Mouse (Mus musculus): Measurements from ENCODE around the gene Zfp286. TPM values are rescaled to one million over a fixed set of nuclear protein-coding genes. Genes with fewer than 3 reads are reported as not detected.
A peak's percentile ranks its signal among the peaks of the same experiment; 100 is the strongest.

Zfp286 gene
- polyA plus RNA-seq, 1 experiment from 2014 or later: 34.9 TPM

DNA sequence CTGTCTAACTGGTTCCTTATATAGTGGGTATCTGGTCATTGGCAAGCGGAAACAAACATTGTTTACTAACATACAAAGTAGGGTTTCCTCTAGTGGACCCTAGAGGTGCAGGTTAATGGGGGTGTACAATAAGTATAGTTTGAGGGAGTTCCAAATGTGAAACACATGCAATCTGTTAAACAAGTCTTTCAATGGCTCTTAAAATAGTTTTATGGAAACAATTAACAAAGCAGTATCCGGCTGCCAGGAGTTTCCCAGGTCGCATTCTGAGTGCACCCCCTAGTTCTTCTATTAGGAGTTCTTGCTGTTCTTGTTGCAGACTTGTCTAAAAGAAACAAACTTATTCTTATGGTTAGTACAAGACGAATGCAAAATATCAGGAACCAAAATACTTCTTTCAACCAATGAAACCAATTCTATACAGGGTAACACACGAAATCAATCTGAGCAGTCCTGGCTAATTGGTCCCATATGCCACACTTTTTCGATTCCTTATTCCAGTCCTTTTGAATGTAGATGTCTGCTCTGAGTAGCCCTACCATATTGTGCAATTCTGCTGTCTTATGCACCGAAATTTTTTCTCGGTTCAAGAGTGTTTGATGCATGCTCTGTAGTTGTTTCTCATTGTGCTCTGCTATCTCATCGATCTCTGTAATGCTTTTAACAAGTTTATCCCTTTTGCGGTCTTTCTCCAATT lies 46.9 kb downstream of the Zfp286 start:
- ATAC-seq: no peak
- Histone ChIP-seq H3K4me2 (no peak overlapping the region), H3K27me3 (0 out of 2 replicates have a peak, but pooled peaks cover 3% of the 10 kb centered on the region), H3K9ac (no peak overlapping the region), H3K4me1 (peaks cover 7% of the 10 kb centered on the region; the same call in 1 of the 2 replicates), H3K9me3 (replicated peaks) (no peaks in the 10 kb centered on the region), H3K36me3 (ENCODE audit: poor library complexity, severe bottlenecking) (no peaks in the 10 kb centered on the region), H3K27ac (no peak overlapping the region), H3K4me3 (no peak overlapping the region)
- 83% methylated on average over 10 of the region's 10 CpGs for WGBS

DNA sequence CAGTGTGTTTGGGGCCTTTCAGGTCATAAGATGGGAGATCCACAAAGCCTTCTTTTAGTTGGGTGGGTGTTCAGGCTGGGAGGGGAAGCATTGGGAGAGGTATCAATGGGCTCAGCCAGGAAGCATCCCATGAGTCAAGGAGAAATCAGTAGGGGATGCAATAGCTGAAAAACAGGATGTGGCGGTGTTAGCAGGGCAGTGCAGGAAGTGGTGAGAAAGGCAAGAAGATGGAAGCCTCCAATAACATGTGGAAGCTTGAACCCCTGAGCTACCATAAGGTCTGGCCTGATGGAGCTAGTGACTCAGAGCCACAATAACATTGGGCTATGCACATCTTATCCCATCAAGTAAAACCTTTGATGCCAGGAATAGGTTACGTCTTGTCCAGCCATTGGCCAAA lies 48.1 kb downstream of the Zfp286 start:
- Histone ChIP-seq H3K27ac (no peak overlapping the region), H3K36me3 (ENCODE audit: poor library complexity, severe bottlenecking) (no peaks in the 10 kb centered on the region), H3K9me3 (replicated peaks) (no peaks in the 10 kb centered on the region), H3K9ac (no peak overlapping the region), H3K4me2 (no peak overlapping the region), H3K4me3 (no peak overlapping the region), H3K4me1 (peaks cover 7% of the 10 kb centered on the region; the same call in 1 of the 2 replicates), H3K27me3 (no peaks in the 10 kb centered on the region)
- no peak for ATAC-seq
- WGBS: 98% methylated on average over 2 of the region's 2 CpGs

DNA sequence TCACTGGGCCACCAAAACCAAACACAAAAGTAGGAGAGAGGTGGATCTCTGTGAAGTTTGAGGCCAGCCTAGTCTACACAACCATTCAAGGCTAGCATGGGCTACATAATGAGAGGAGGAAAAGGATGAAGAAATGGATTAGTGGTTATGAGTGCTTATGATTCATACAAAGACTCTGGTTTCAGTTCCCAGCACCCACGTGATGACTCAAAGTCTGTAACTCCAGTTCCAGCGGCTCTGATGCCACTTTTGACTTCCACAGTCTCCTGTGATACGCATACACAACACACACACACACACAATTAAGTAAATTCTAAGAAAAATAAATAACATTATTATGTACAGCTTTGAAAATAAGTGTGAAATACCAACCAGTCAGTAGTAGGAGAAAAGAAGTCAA lies 56.6 kb downstream of the Zfp286 start:
- peaks cover 20% of the 10 kb centered on the region for H3K4me1 ChIP-seq
- H3K27ac ChIP-seq: no peak overlapping the region
- H3K9ac ChIP-seq: no peak overlapping the region
- WGBS: 92% methylated on average over 3 of the region's 3 CpGs
- H3K4me2 ChIP-seq: no peak overlapping the region
- peaks cover 10% of the 10 kb centered on the region for H3K36me3 ChIP-seq (ENCODE audit: poor library complexity, severe bottlenecking)
- no peaks in the 10 kb centered on the region for H3K27me3 ChIP-seq
- H3K4me3 ChIP-seq: no peak overlapping the region
- no peaks in the 10 kb centered on the region for H3K9me3 ChIP-seq (replicated peaks)
- ATAC-seq: no peak

DNA sequence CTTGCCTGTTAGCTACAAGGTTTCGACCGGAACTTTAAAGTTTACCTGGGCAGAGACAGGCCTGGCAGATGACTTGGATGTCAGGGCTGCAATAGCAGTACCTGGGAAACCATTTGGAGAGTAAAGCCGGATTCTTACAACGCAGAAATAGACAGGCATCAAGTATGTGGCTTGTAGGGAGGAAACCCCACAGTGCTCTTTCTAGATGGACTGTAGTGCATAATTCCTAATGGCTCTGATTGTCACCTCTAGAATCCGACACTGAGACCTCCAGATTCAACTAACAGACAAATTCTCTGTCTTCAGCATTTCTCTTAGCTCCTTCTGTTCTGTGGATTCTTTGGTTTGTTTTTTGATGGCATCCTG lies 57.3 kb downstream of the Zfp286 start:
- 6% methylated on average over 5 of the region's 5 CpGs for WGBS
- Histone ChIP-seq H3K4me2 (peak overlapping the region; percentile 77), H3K4me3 (peak overlapping the region; percentile 91), H3K9ac (peak overlapping the region; percentile 27; the same call in 1 of the 2 replicates), H3K36me3 (ENCODE audit: poor library complexity, severe bottlenecking) (peaks cover 16% of the 10 kb centered on the region), H3K27ac (peak overlapping the region; percentile 32; the same call in 1 of the 2 replicates), H3K9me3 (replicated peaks) (no peaks in the 10 kb centered on the region), H3K27me3 (no peaks in the 10 kb centered on the region), H3K4me1 (peaks cover 20% of the 10 kb centered on the region)
- no peak; the same call in 1 of the 2 replicates for ATAC-seq

DNA sequence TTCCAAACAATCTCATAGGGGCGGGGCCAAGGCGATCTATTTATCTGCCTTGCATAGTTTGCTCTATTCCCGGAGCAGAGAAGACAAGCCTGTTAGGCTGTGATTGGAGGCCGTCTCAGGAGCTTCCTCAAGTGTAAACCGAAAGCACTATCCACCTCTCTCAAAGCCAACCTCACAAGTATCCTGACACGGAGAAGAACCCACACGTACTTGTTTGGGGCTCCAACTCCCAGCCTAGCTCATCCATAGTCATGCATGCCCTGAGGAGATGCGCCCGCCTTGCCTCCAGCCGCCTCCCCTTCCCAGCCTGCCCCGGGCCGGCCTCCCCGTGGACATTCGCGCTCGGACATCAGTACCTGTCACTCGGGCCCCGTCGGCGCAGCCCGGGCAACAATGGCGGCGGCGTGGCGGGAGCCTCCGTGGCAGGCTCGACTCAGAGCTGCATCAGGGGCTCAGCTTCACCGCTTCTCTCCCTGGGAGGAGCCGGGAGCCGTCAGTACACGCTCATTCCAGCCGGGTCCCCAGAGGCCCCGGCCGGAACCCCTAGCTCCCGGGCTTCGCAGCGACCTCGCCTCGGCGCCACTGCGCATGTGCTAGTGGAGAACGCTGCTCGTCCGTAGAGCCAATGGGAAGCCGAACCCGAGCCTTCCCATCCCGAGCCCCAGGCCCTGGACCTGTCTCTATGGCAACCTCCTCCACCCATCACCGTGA lies 57.8 kb downstream of the Zfp286 start, which contains the start of gene Zfp287:
Gene Zfp287, minus strand, starts transcription at position 595 of the 711 bp plus-strand sequence.
- H3K27me3 ChIP-seq: no peaks in the 10 kb centered on the region
- peaks cover 17% of the 10 kb centered on the region for H3K36me3 ChIP-seq (ENCODE audit: poor library complexity, severe bottlenecking)
- 2% methylated on average over 48 of the region's 48 CpGs for WGBS
- H3K4me2 ChIP-seq: peak within 1 kb of the TSS; percentile 77
- peak; percentile 100 for ATAC-seq
- peaks cover 20% of the 10 kb centered on the region for H3K4me1 ChIP-seq
- no peaks in the 10 kb centered on the region for H3K9me3 ChIP-seq (replicated peaks)
- H3K27ac ChIP-seq: peak within 1 kb of the TSS; percentile 92
- H3K4me3 ChIP-seq: peak within 1 kb of the TSS; percentile 91
- peak within 1 kb of the TSS; percentile 91 for H3K9ac ChIP-seq

DNA sequence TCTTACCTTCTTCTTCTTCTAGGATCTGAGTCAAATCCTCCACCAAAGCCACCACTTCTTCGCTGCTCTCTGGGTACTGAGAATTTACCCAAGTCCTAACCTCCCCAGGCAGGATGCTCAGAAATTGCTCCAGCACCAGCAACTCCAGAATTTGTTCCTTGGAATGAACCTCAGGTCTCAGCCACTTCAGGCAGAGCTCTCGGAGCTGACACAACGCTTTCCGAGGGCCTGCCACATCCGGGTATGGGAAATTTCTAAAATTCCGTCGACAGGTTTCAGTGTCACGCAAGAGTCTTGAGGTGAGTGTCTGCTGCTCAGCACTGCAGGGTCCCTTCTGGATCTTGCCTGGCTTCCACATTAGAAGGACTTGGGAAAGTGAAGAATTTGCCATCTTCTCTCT lies 61.0 kb downstream of the Zfp286 start:
- Histone ChIP-seq H3K9ac (no peak overlapping the region), H3K4me1 (peaks cover 20% of the 10 kb centered on the region), H3K4me2 (no peak overlapping the region), H3K27me3 (no peaks in the 10 kb centered on the region), H3K4me3 (no peak overlapping the region), H3K36me3 (ENCODE audit: poor library complexity, severe bottlenecking) (peaks cover 48% of the 10 kb centered on the region), H3K27ac (no peak overlapping the region), H3K9me3 (replicated peaks) (no peaks in the 10 kb centered on the region)
- ATAC-seq: no peak
- 94% methylated on average over 8 of the region's 8 CpGs for WGBS

DNA sequence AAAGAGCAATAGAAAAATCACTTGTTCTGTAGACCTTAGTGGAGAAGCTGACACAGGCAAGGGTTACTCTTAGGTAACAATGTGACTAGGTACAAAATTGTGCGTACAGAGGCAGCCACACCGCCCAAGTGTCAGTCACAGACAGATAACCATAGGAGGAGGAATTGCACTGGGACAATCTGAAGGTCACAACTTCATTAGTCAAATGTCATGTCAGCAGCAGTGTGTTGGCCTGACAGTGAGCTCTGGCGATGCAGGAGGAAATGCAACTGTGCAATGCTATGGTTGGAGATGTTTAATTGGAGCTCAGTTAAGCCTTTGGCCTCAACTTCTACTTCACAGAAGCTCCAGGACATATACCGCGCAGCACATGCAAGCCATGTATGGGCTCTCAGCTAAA lies 78.6 kb downstream of the Zfp286 start:
- H3K36me3 ChIP-seq (ENCODE audit: poor library complexity, severe bottlenecking): peaks cover 57% of the 10 kb centered on the region
- no peaks in the 10 kb centered on the region for H3K4me1 ChIP-seq
- no peak overlapping the region for H3K9ac ChIP-seq
- no peak for ATAC-seq
- no peak overlapping the region for H3K4me3 ChIP-seq
- no peaks in the 10 kb centered on the region for H3K27me3 ChIP-seq
- 89% methylated on average over 5 of the region's 5 CpGs for WGBS
- H3K9me3 ChIP-seq (replicated peaks): no peaks in the 10 kb centered on the region
- H3K27ac ChIP-seq: no peak overlapping the region
- no peak overlapping the region for H3K4me2 ChIP-seq

DNA sequence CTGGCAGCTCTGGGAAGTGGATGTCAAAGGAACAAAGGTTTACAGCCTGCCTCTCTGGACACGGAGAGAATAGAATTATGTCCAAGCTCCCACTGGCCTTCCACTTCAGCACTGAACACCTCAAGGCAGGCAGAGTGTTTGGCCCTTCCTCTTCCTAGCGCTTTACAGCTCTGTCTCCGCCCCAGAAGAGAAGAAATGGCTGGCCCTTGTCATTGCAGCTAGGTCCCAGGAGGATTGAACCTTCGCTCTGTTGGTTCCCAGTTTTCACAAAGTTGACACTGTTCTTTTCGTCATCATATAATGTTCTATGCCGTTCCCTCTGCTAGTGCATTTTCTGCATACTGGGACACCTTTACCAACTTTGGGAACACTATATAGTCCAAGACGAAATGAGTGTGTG lies 81.0 kb downstream of the Zfp286 start:
- Histone ChIP-seq H3K4me3 (no peak overlapping the region), H3K27ac (no peak overlapping the region), H3K9me3 (replicated peaks) (no peaks in the 10 kb centered on the region), H3K27me3 (no peaks in the 10 kb centered on the region), H3K36me3 (ENCODE audit: poor library complexity, severe bottlenecking) (peaks cover 37% of the 10 kb centered on the region), H3K9ac (no peak overlapping the region), H3K4me1 (no peaks in the 10 kb centered on the region), H3K4me2 (no peak overlapping the region)
- WGBS: 86% methylated on average over 7 of the region's 7 CpGs
- ATAC-seq: no peak

DNA sequence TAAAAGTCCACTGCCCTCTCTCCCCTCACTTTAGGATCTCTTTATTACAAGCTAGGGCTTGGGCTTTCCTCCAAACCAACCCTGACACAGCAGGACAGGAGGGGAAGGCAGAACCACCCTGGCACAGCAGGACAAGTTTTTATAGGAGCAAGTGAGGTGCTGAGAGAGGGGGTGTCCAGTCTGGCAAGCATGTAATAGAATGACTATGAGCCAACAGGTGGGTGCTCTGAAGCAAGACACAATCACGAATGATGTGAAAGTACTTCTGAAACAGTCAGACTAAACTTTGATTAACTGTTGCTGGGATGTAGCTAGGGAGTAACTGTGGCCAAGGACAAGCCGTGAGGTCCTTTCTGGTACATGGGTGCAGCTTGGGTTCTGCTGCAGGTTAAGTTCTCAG lies 83.1 kb downstream of the Zfp286 start:
- no peak for ATAC-seq
- Histone ChIP-seq H3K27me3 (no peaks in the 10 kb centered on the region), H3K4me2 (no peak overlapping the region), H3K9ac (no peak overlapping the region), H3K4me1 (no peaks in the 10 kb centered on the region), H3K4me3 (no peak overlapping the region), H3K36me3 (ENCODE audit: poor library complexity, severe bottlenecking) (peaks cover 19% of the 10 kb centered on the region; the same call in 1 of the 2 replicates), H3K9me3 (replicated peaks) (no peaks in the 10 kb centered on the region), H3K27ac (no peak overlapping the region)
- 89% methylated on average over 2 of the region's 2 CpGs for WGBS

Other genes starting within 250 kb of the Zfp286 start
- 4,545 and 4,559 TPM in 2 replicates for gene Ubb, start 238.3 kb downstream of the Zfp286 start, polyA plus RNA-seq (2015; fragmentation: Nextera tagmentation; extraction: Ambion mirVana)
- gene Trpv2, start 215.0 kb downstream of the Zfp286 start, polyA plus RNA-seq (2015; fragmentation: Nextera tagmentation; extraction: Ambion mirVana): 8.2 and 9.1 TPM in 2 replicates
- 8.0 and 9.4 TPM in 2 replicates for gene Lrrc75a, start 140.9 kb downstream of the Zfp286 start, polyA plus RNA-seq (2015; fragmentation: Nextera tagmentation; extraction: Ambion mirVana)
- gene Mmgt2, start 140.8 kb downstream of the Zfp286 start, polyA plus RNA-seq (2015; fragmentation: Nextera tagmentation; extraction: Ambion mirVana): 31.3 and 33.2 TPM in 2 replicates
- 17.9 and 21.2 TPM in 2 replicates for gene Zfp287, start 57.6 kb downstream of the Zfp286 start, polyA plus RNA-seq (2015; fragmentation: Nextera tagmentation; extraction: Ambion mirVana)
- not detected in 2 replicates for gene Gm10428, start 36.4 kb downstream of the Zfp286 start, polyA plus RNA-seq (2015; fragmentation: Nextera tagmentation; extraction: Ambion mirVana)
- 3.1 and 3.5 TPM in 2 replicates for gene Trim16, start 30.8 kb upstream of the Zfp286 start, polyA plus RNA-seq (2015; fragmentation: Nextera tagmentation; extraction: Ambion mirVana)
- gene Fbxw10, start 57.6 kb upstream of the Zfp286 start, polyA plus RNA-seq (2015; fragmentation: Nextera tagmentation; extraction: Ambion mirVana): 0.14 and 0.21 TPM in 2 replicates
- 48.4 and 50.9 TPM in 2 replicates for gene Tvp23b, start 90.0 kb upstream of the Zfp286 start, polyA plus RNA-seq (2015; fragmentation: Nextera tagmentation; extraction: Ambion mirVana)
- not detected in 2 replicates for gene Cdrt4, start 161.7 kb upstream of the Zfp286 start, polyA plus RNA-seq (2015; fragmentation: Nextera tagmentation; extraction: Ambion mirVana)

All from forebrain, embryonic 13.5 days (tissue).